Mouse (Mus musculus) lung, postnatal 0 days (tissue): ENCODE results near the gene Pou2f2.

Experiments used
- CTCF ChIP-seq: IDR thresholded peaks from 2 replicates; pipeline ENCODE4 v1.5.1; 2016; ENCODE audit warnings: antibody characterized with exemption, mild to moderate bottlenecking
- EP300 ChIP-seq: IDR thresholded peaks from 2 replicates; pipeline ENCODE4 v1.6.1; 2016; ENCODE audit warnings: antibody characterized with exemption, mild to moderate bottlenecking, control low read depth

- TF ChIP-seq CTCF: peak; percentile 91
- TF ChIP-seq EP300: no peak
Observed at GRCm38 (mm10) chr7:25105411-25106160, 73.9 kb downstream of the Pou2f2 start.
